Mouse (Mus musculus): ENCODE data around the gene Dydc2. TPM values are rescaled to one million over a fixed set of nuclear protein-coding genes. Genes with fewer than 3 reads are reported as not detected.

Gene Dydc2
- polyA plus RNA-seq, 1 experiment = not detected

DNA sequence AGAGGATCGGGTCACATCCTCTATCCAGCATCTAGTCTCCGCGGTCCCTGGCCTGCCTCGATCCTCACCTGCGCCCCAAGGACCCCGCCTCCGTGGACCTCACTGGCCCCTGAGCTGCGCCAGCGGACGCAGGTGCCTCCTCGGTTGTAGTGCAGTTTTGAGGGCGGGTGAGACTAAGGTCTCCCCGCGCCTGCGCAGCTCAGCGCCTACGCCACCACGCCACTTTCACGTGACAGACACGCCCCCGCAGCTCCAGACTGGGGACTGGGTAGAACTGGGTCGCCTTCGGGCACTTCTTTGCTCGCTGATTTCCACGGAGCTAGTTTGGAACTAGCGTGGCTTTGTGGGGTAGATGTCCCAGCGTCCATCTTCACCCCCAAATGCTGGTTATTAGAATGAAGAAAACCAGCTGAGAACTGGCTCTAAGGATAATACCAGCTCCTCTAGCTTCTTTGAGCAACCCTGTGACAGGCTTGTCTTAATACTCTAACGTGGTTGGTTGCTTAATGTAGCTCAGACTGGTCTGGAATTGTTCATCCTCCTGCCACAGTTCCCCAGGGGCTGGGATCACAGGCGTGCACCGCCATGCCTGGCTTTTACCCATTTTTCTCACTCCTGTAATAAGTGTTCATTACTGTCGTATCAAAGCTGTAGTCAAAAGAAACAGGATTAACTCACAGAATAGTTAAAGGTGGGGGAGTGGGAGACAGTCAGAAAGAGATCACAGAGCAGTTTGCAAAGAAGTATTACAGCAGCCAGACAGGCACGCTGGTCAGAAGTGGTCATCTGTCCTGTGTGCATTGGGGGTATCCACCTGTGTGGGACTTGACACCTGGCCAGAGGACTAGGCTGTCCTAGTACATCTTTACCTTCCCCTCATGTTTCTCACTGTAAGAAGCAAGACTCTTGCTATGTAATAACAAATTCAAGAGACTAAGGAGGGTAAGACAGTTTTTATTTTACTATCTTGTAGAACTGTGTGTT is 55.1 kb downstream of the Dydc2 start, which contains the start of gene Fam213a:
Fam213a (minus strand) TSS at position 159 of the 984 bp plus-strand sequence.
- no peak for TF ChIP-seq GATA1 (IDR thresholded peaks at IDR 0.05; ENCODE audit: low read length)

- no peak for TF ChIP-seq GATA1 (IDR thresholded peaks at IDR 0.05; ENCODE audit: low read length)
These were observed 55.9 kb downstream of the Dydc2 start for GRCm38 (mm10) chr14:41013143-41013542.

- no peak for TF ChIP-seq GATA1 (IDR thresholded peaks at IDR 0.05; ENCODE audit: low read length)
These were observed 57.1 kb downstream of the Dydc2 start for GRCm38 (mm10) chr14:41011916-41012315.

DNA sequence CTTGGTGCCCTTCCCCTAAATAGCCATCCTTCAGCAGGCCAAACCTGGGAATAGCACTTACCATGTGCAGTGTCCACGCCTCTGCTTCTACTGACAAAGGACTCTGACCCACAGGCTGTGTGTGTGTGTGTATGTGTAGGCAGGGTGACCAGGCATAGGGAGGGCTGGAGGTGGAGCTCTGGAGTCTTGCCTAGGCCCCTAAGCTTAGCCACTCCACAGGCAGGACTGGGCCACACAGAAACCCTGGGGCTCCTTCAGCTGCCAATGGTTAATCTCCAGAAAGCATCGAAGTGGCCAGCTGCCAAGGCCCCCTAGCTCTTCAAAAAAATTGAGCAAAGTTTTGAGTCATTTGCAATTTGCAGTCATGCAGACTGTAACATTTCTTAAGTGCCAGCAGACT is 60.9 kb downstream of the Dydc2 start:
- no peak for TF ChIP-seq GATA1 (IDR thresholded peaks at IDR 0.05; ENCODE audit: low read length)

DNA sequence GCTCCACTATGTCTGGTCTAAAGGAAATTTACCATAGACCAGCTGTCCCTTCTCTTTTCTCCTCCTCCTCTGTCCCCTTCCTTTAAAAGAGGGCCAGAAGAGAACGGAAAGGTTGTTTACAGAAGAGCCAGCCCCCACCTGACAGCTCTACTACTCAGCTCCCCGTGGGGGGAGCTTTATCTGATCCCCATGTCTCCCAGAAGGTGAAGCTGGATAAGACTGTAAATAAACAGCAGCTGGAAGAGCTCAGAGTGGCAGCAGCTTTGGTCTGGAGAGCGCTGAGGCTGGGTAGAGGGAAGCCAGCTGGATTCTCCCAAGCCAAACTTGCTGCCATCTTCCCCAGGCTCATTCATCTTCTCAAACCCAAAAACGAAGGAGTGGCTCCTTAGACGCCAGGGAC is 61.4 kb downstream of the Dydc2 start:
- no peak for TF ChIP-seq GATA1 (IDR thresholded peaks at IDR 0.05; ENCODE audit: low read length)

- no peak for TF ChIP-seq GATA1 (IDR thresholded peaks at IDR 0.05; ENCODE audit: low read length)
These were observed 62.1 kb downstream of the Dydc2 start for GRCm38 (mm10) chr14:41006899-41007298.

GRCm38 (mm10) chr14:41006263-41006662 is 62.7 kb downstream of the Dydc2 start:
- TF ChIP-seq GATA1 (IDR thresholded peaks at IDR 0.05; ENCODE audit: low read length) = no peak

GRCm38 (mm10) chr14:41005716-41006115 is 63.3 kb downstream of the Dydc2 start:
- no peak for TF ChIP-seq GATA1 (IDR thresholded peaks at IDR 0.05; ENCODE audit: low read length)

- no peak for TF ChIP-seq GATA1 (IDR thresholded peaks at IDR 0.05; ENCODE audit: low read length)
These were observed 64.5 kb downstream of the Dydc2 start for GRCm38 (mm10) chr14:41004201-41005141.

DNA sequence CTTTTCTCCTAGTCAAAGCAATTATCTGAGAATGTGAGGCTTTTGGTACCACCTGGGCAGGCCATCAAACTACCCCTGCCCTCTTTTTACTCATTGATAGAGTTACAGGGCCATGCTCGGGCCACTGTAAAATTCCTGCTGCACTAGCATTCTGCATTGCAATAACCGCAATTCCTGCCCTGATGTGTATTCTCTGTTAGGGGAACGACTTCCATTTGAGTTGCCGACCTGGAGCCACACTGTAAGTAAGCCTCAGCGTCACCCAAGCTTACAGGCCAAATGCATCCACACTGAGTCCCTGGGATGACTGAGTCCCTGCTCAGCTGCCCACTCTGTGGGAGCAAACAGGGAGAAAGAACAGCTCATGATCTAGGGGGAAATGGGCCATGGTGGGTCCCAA is 67.4 kb downstream of the Dydc2 start:
- TF ChIP-seq GATA1 (IDR thresholded peaks at IDR 0.05; ENCODE audit: low read length) = no peak

GRCm38 (mm10) chr14:41000801-41001200 is 68.2 kb downstream of the Dydc2 start:
- TF ChIP-seq GATA1 (IDR thresholded peaks at IDR 0.05; ENCODE audit: low read length) = no peak

DNA sequence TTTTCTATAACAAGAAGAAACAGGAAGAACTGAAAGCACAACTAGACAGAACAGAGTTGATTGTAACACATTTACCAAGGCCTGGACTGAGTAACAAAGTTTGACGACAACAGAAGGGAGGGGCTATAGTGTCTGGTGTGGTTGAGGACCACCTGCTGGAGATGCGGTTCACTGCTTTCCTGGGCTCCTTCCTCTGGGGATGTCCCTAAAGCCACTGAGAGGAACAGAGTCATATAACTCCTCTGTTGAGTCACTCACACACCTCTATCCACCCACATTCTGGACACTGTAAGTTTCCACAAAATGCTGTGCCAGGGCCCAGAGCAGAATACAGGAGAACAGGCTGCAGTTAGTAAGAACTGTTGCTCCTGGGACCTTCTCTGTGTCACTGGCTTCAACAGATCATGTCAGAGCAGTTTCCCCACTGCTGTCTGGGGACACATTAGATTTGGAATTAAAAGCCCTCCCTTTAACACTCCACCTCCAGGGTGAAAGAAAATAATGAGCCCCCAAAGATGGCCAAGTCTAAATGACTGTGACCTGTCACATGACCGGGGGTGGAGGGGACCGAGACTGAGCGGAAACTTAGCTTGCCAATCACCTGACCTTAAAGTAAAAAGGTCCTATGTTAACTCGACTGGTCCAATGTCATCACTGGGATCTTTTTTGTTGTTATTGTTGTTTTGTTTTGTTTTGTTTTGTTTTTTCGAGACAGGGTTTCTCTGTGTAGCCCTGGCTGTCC is 68.9 kb downstream of the Dydc2 start:
- TF ChIP-seq GATA1 (IDR thresholded peaks at IDR 0.05; ENCODE audit: low read length) = no peak

Other genes starting within 250 kb of the Dydc2 start
- not detected in 2 replicates for gene Sh2d4b, start 175.9 kb downstream of the Dydc2 start, polyA plus RNA-seq (2012)
- gene Tspan14, start 102.4 kb downstream of the Dydc2 start, polyA plus RNA-seq (2012) = 4.9 and 7.9 TPM in 2 replicates
- gene Fam213a, start 55.4 kb downstream of the Dydc2 start, polyA plus RNA-seq (2012) = 13.4 and 16.4 TPM in 2 replicates
- not detected in 2 replicates for gene Dydc1, start 3.7 kb upstream of the Dydc2 start, polyA plus RNA-seq (2012)
- not detected in 2 replicates for gene Mat1a, start 35.8 kb upstream of the Dydc2 start, polyA plus RNA-seq (2012)
- gene Sftpa1, start 62.6 kb upstream of the Dydc2 start, polyA plus RNA-seq (2012) = not detected in 2 replicates
- gene Mbl1, start 82.2 kb upstream of the Dydc2 start, polyA plus RNA-seq (2012) = not detected in 2 replicates
- not detected in 2 replicates for gene Sftpd, start 115.9 kb upstream of the Dydc2 start, polyA plus RNA-seq (2012)
- gene Gm2832, start 209.6 kb upstream of the Dydc2 start, polyA plus RNA-seq (2012) = not detected in 2 replicates